Mouse (Mus musculus) layer of hippocampus, postnatal 10 days (tissue): Measurements from ENCODE around the gene Isy1. TPM values are rescaled to one million over a fixed set of nuclear protein-coding genes. Genes with fewer than 3 reads are reported as not detected.

ENCODE experiments used
- DNase-seq, 2 experiments: peaks; one replicate each; pipeline ENCODE4 v3.0.0; 2021; ENCODE audit warnings: low spot score in 2 of 2
- total RNA-seq, 2 experiments: library from RNA; stranded (reverse); gene quantifications; 2 replicates each; pipeline ENCODE4 v1.2.3; 2021

The Isy1 gene
- total RNA-seq, 2 experiments from 2014 or later = 28.4 to 35.1 TPM

DNA sequence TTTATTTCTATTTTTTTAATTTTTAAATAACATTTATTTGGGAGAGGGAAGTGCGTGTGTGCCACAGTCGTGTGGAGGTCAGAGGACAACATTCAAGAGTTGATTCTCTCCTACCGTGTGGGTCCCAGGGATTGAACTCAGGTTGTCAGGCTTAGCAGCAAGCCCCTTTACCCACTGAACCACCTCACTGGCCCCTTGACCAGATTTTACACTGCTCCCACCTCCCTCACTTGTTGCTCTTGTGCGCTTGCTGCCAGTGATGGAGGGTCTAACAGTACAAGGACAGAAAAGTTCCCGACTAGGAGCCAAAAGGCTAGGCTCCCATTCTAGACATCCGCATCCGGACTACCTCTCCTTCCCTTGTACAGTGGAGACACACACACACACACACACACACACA lies 33.1 kb downstream of the Isy1 start:
- no peak for DNase-seq

DNA sequence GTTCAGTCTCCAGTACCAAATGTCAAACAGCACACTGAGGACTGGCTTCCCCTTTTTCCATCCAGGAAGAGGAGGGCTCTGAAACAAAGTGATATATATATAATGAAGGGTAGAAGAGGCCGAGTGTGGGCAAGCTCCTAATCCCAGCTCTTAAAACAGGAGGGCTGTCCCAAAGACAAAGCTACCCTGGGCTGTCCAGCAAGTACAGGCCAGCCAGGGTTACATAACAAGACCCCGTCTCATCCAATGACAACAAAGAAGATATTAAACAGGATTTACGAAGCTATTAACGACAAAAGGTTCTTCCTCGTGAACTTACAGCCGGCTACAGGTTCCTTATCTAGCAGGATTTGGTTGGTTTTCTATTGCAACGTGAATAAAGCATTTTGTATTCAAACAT lies 33.7 kb downstream of the Isy1 start:
- no peak for DNase-seq

- DNase-seq = no peak
Observed at GRCm38 (mm10) chr6:87804036-87804435, 34.6 kb downstream of the Isy1 start.

DNA sequence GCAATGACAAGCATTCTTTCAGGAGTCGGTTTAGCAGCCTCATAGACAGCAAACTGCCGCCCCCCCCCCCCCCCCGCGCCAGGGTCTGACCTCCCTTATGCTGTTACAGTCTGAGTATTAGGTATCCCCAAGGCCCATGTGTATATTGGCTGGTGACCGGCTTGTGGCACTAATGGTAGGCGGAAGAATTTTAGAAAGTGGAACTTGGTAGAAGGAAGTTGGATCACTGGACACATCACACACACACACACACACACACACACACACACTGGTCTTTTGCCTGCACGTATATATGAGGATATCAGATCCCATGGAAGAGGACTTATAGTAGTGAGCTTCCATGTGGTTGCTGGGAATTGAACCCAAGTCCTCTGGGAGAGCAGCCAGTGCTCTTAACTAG lies 36.1 kb downstream of the Isy1 start:
- DNase-seq = no peak

- no peak for DNase-seq
Observed at GRCm38 (mm10) chr6:87799576-87799975, 39.0 kb downstream of the Isy1 start.

DNA sequence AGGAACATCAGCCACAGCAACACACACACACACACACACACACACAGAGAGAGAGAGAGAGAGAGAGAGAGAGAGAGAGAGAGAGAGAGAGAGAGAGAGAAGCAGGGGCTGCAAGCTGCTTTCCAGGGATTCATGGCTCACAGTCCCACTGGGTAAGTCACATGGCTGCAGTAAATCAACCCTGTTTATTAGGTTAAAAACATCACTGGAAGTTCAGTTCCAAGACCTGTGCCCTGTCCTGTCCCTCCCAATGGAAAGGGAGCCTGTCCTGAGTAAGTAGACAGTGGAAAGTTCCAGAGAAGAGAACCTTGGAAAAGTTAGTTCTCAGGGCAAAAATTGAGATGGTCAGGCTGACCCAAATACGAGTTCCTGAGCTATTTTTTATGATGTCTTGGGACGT lies 41.3 kb downstream of the Isy1 start:
- DNase-seq = no peak

GRCm38 (mm10) chr6:87796251-87796880 lies 42.2 kb downstream of the Isy1 start:
- DNase-seq = no peak

GRCm38 (mm10) chr6:87795385-87796150 lies 43.0 kb downstream of the Isy1 start:
- no peak for DNase-seq

DNA sequence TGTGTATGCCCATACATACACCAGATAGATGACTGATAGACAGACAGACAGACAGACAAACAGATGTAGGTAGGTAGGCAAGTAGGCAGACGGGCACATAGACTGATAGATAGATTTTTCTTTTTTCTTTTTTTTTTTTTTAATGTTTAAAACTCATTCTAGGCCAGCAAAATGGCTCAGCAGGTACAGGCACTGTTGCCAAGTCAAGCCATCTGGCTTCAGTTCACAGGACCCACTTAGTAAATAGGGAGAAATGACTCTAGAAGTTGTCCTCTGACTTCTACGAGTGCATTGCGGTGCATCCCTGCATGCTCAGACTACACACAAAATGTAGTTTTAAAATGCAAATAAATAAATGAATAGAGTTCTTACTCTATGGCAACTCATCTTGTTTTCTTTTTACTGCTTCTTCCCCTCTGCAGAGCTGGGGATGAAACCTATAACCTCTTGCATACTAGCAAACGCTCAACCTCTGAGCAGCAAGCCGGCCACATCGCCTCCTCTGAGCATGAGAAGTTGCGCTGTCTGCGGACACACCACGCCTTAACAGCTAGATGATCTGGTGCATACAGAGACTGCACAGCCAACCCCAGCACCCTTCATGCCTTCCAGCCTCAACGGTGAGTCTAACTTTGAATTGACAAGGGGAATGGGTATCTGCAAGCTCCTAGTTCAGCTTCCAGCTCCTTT lies 44.6 kb downstream of the Isy1 start:
- no peak for DNase-seq

DNA sequence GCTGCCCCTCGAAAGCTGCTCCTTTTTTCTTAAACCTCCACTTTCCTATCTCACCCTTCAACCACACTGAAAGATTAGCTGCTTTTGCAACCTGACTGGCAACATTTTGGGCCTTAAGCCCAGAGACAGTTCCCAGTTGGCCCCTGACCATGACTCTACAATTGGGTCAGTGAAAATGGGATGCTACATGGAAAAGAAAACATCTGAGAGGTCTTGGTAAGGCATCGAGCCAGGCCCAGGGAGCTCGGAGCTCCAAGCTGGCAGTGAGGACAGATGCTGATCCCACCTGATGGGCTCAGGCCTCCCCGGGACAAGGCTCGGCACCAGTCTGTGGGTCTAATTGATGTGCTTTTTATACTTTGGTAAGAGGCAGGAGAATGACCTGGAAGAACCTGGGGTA lies 46.8 kb downstream of the Isy1 start:
- DNase-seq = no peak

DNA sequence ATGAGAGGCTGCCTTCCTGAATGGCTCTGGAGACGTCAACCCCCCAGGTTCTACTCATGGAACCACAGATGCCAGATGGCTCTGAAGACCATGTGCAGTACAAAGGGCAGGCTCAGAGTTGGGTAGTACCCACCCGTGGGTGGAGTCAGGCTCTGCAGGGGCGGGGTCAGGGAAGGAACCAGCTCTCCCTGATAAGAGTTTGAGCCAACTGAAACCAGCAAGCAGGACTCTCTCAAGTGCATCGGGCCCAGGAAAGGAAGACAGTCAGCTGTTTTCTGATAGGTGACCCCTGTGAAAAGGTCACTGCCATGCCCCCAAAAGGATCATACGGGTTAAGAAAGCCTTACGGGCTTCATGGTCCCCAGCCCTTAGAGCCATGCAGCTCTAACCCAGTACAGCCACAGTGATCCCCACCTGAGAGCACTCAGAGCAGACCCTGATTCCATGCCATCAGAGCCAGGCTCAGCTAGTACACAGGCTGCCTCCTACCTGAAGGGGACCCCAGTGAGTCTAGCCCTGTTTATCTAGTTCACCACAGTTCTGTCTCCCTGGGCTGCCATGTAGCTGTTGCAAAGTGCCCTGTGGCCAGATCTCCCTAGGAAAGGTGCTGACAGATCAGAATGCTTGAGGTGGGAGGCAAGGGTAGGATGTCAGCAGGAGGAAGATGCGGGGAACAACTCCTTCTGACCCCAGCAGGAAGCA lies 47.7 kb downstream of the Isy1 start:
- DNase-seq = no peak

GRCm38 (mm10) chr6:87789791-87790190 lies 48.8 kb downstream of the Isy1 start:
- no peak for DNase-seq

GRCm38 (mm10) chr6:87788896-87789587 lies 49.6 kb downstream of the Isy1 start:
- DNase-seq = peak in 1 of 2 experiments; percentile 29

GRCm38 (mm10) chr6:87788266-87788895 lies 50.2 kb downstream of the Isy1 start:
- no peak for DNase-seq

GRCm38 (mm10) chr6:87787108-87787890 lies 51.3 kb downstream of the Isy1 start:
- no peak for DNase-seq

DNA sequence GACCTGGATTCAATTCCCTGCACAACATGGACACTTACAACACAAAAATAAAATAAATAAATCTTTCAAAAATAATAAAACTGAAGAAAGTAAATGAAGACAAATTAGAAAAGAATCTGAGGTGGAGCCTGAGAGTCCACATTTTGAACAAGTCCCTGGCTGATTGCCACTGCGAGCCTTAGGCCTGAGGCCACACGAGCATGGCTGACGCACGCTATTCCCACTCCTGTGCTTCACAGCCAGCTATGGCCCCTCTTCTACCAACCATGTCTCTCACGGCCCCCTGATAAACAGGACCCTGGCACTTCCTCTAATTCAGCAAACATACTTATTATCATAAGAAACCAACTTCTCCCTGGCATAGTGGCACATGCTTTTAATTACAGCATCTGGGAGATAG lies 52.0 kb downstream of the Isy1 start:
- DNase-seq = no peak

- DNase-seq = no peak
Observed at GRCm38 (mm10) chr6:87784033-87784432, 54.6 kb downstream of the Isy1 start.

DNA sequence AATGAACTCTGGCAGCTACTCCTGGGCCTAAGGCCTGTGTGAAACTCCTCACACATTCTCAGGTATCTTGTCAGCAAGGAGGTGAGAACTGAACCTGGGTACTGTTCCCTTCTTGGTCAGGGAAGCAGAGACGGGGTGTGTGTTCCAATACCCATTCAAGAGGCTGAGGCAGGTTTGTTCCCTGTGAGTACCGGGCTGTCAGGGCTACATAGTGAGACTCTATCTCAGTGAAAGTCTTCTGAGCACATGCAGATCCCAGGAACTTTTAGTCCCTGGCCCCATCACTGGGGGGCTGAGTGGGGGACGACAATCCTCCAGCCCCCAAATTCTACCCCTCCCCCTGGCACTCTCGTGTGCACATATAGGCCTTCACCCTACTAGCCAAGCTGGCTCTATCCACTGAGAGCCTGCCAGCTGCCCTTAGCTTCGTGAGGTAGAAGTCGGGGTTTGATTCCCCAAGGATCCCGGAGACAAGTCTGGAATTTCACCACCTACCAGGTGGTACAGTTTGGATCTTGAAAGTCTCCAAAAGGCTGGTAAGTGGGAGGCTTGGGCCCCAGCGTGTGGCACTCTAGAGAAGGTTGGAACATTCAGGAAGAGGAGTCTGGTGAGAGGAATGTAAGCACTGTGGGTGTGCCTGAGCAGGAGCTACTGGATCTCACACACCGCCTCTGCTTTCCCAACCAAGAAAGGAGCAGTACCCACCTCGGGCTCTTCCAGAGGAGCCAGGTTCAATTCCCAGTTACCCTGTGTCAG lies 57.9 kb downstream of the Isy1 start:
- no peak for DNase-seq
